Mouse (Mus musculus): ENCODE data around the gene Prrx1. TPM values are rescaled to one million over a fixed set of nuclear protein-coding genes. Genes with fewer than 3 reads are reported as not detected.

Prrx1 gene
- polyA plus RNA-seq (2012) = 0.01 TPM in 1 of 2 replicates, not detected in the other

- no peaks in the 10 kb centered on the region for H3K4me1 ChIP-seq (ENCODE audit: control insufficient read depth)
- H3K36me3 ChIP-seq (ENCODE audit: control insufficient read depth) = no peaks in the 10 kb centered on the region
- H3K9me3 ChIP-seq (ENCODE audit: control insufficient read depth, low read length) = no peaks in the 10 kb centered on the region; the same call in 1 of the 2 replicates
- H3K4me3 ChIP-seq (replicated peaks) = no peak within 1 kb of the TSS
- TF ChIP-seq GATA1 (IDR thresholded peaks at IDR 0.05; ENCODE audit: low read length) (no peak), TAL1 (IDR thresholded peaks at IDR 0.05; ENCODE audit: low read length) (no peak)
- peaks cover 84% of the 10 kb centered on the region for H3K27me3 ChIP-seq (ENCODE audit: control insufficient read depth)
These were observed at the start of gene Prrx1 for GRCm38 (mm10) chr1:163313101-163313773. Prrx1 (minus strand) TSS chr1:163313710.

- Histone ChIP-seq H3K4me1 (ENCODE audit: control insufficient read depth) (no peaks in the 10 kb centered on the region), H3K9me3 (ENCODE audit: control insufficient read depth, low read length) (no peaks in the 10 kb centered on the region), H3K36me3 (ENCODE audit: control insufficient read depth) (no peaks in the 10 kb centered on the region), H3K4me3 (replicated peaks) (no peak overlapping the region), H3K27me3 (ENCODE audit: control insufficient read depth) (no peaks in the 10 kb centered on the region)
- TF ChIP-seq TAL1 (IDR thresholded peaks at IDR 0.05; ENCODE audit: low read length) (no peak), GATA1 (IDR thresholded peaks at IDR 0.05; ENCODE audit: low read length) (no peak)
These were observed 48.7 kb upstream of the Prrx1 start for GRCm38 (mm10) chr1:163362202-163362601.

- Histone ChIP-seq H3K9me3 (ENCODE audit: control insufficient read depth, low read length) (no peaks in the 10 kb centered on the region), H3K4me3 (replicated peaks) (no peak overlapping the region), H3K27me3 (ENCODE audit: control insufficient read depth) (no peaks in the 10 kb centered on the region), H3K36me3 (ENCODE audit: control insufficient read depth) (no peaks in the 10 kb centered on the region), H3K4me1 (ENCODE audit: control insufficient read depth) (no peaks in the 10 kb centered on the region)
- no peak for TF ChIP-seq TAL1 (IDR thresholded peaks at IDR 0.05; ENCODE audit: low read length)
- no peak for TF ChIP-seq GATA1 (IDR thresholded peaks at IDR 0.05; ENCODE audit: low read length)
These were observed 47.9 kb upstream of the Prrx1 start for GRCm38 (mm10) chr1:163361376-163361775.

GRCm38 (mm10) chr1:163360796-163361195 is 47.3 kb upstream of the Prrx1 start:
- TF ChIP-seq TAL1 (IDR thresholded peaks at IDR 0.05; ENCODE audit: low read length) (no peak), GATA1 (IDR thresholded peaks at IDR 0.05; ENCODE audit: low read length) (no peak)
- Histone ChIP-seq H3K27me3 (ENCODE audit: control insufficient read depth) (no peaks in the 10 kb centered on the region), H3K4me3 (replicated peaks) (no peak overlapping the region), H3K9me3 (ENCODE audit: control insufficient read depth, low read length) (no peaks in the 10 kb centered on the region), H3K36me3 (ENCODE audit: control insufficient read depth) (no peaks in the 10 kb centered on the region), H3K4me1 (ENCODE audit: control insufficient read depth) (no peaks in the 10 kb centered on the region)

- Histone ChIP-seq H3K36me3 (ENCODE audit: control insufficient read depth) (no peaks in the 10 kb centered on the region), H3K9me3 (ENCODE audit: control insufficient read depth, low read length) (no peaks in the 10 kb centered on the region), H3K4me3 (replicated peaks) (no peak overlapping the region), H3K4me1 (ENCODE audit: control insufficient read depth) (no peaks in the 10 kb centered on the region), H3K27me3 (ENCODE audit: control insufficient read depth) (no peaks in the 10 kb centered on the region)
- TF ChIP-seq TAL1 (IDR thresholded peaks at IDR 0.05; ENCODE audit: low read length) (no peak), GATA1 (IDR thresholded peaks at IDR 0.05; ENCODE audit: low read length) (no peak)
These were observed 46.0 kb upstream of the Prrx1 start for GRCm38 (mm10) chr1:163359521-163359920.

GRCm38 (mm10) chr1:163358165-163358564 is 44.7 kb upstream of the Prrx1 start:
- no peak overlapping the region for H3K4me3 ChIP-seq (replicated peaks)
- H3K36me3 ChIP-seq (ENCODE audit: control insufficient read depth) = no peaks in the 10 kb centered on the region
- no peaks in the 10 kb centered on the region for H3K27me3 ChIP-seq (ENCODE audit: control insufficient read depth)
- H3K9me3 ChIP-seq (ENCODE audit: control insufficient read depth, low read length) = no peaks in the 10 kb centered on the region
- no peak for TF ChIP-seq TAL1 (IDR thresholded peaks at IDR 0.05; ENCODE audit: low read length)
- TF ChIP-seq GATA1 (IDR thresholded peaks at IDR 0.05; ENCODE audit: low read length) = no peak
- H3K4me1 ChIP-seq (ENCODE audit: control insufficient read depth) = no peaks in the 10 kb centered on the region

GRCm38 (mm10) chr1:163357733-163358132 is 44.2 kb upstream of the Prrx1 start:
- TF ChIP-seq GATA1 (IDR thresholded peaks at IDR 0.05; ENCODE audit: low read length) (no peak), TAL1 (IDR thresholded peaks at IDR 0.05; ENCODE audit: low read length) (no peak)
- H3K4me3 ChIP-seq (replicated peaks) = no peak overlapping the region
- H3K4me1 ChIP-seq (ENCODE audit: control insufficient read depth) = no peaks in the 10 kb centered on the region
- no peaks in the 10 kb centered on the region for H3K27me3 ChIP-seq (ENCODE audit: control insufficient read depth)
- no peaks in the 10 kb centered on the region for H3K9me3 ChIP-seq (ENCODE audit: control insufficient read depth, low read length)
- no peaks in the 10 kb centered on the region for H3K36me3 ChIP-seq (ENCODE audit: control insufficient read depth)

- TF ChIP-seq TAL1 (IDR thresholded peaks at IDR 0.05; ENCODE audit: low read length) (no peak), GATA1 (IDR thresholded peaks at IDR 0.05; ENCODE audit: low read length) (no peak)
- Histone ChIP-seq H3K27me3 (ENCODE audit: control insufficient read depth) (no peaks in the 10 kb centered on the region), H3K4me1 (ENCODE audit: control insufficient read depth) (no peaks in the 10 kb centered on the region), H3K4me3 (replicated peaks) (no peak overlapping the region), H3K36me3 (ENCODE audit: control insufficient read depth) (no peaks in the 10 kb centered on the region), H3K9me3 (ENCODE audit: control insufficient read depth, low read length) (no peaks in the 10 kb centered on the region)
These were observed 42.7 kb upstream of the Prrx1 start for GRCm38 (mm10) chr1:163356167-163356566.

GRCm38 (mm10) chr1:163355626-163356156 is 42.2 kb upstream of the Prrx1 start:
- no peaks in the 10 kb centered on the region for H3K4me1 ChIP-seq (ENCODE audit: control insufficient read depth)
- no peaks in the 10 kb centered on the region for H3K27me3 ChIP-seq (ENCODE audit: control insufficient read depth)
- no peak overlapping the region for H3K4me3 ChIP-seq (replicated peaks)
- no peaks in the 10 kb centered on the region for H3K36me3 ChIP-seq (ENCODE audit: control insufficient read depth)
- no peaks in the 10 kb centered on the region for H3K9me3 ChIP-seq (ENCODE audit: control insufficient read depth, low read length)
- TF ChIP-seq TAL1 (IDR thresholded peaks at IDR 0.05; ENCODE audit: low read length) (no peak), GATA1 (IDR thresholded peaks at IDR 0.05; ENCODE audit: low read length) (no peak)

All from erythroblast, embryonic 14.5 days (primary cell).